24 mouse cellular contexts compared by ENCODE assay signal in the genomic region with DNA sequence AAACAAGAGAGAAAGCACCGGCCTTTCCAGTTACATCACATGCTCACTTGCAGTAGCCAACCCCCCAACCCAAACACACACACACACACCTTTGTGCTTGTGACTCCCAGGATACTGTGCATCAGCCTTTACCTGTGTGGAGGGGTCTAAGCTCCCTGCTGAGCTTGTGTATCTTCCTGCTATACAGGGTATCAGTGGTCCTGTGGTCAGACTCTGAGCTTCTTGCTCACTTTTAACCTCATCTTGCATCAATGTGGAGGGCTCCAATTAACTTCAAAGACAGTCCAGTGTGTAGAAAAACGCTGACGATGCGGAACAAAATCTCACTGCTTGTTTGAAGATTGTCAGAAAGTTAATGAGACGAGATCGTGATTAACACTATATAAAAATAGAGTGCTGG.
DNase-seq lines count a peak whose midpoint lies in the region; ATAC-seq and TF ChIP-seq lines count a peak whose summit lies in the region.
"Had no signal": no experiment of that assay in that cellular context is flagged by ENCODE, and none has a peak within 500 bp of the region (broad histone marks: within the 10 kb centered on the region; RNA-seq: fewer than 3 reads in every experiment).

No protein-coding gene starts in this region.

- no peak for TF ChIP-seq RAD21 in CH12.LX (IDR thresholded peaks at IDR 0.05; ENCODE audit: low read depth, low read length)

- DNase-seq in kidney, adult 11 months, result no peak
- DNase-seq in kidney, adult 2 months, result no peak
- DNase-seq in CH12.LX (ENCODE audit: extremely low read depth), result no peak
- DNase-seq: adrenal gland, adult 2 months; adrenal gland, postnatal 10 days; adrenal gland, postnatal 25 days; B cell, adult 2 months; cerebellum, adult 11 months; cerebellum, adult 18-20 months; cerebellum, adult 8-10 months; cerebellum, adult 9-11 months; cerebellum, postnatal 14 days; cerebellum, postnatal 36 days; embryo, embryonic 11 days had no signal

- no peaks in the 10 kb centered on the region for H3K27me3 ChIP-seq in kidney, embryonic 14.5 days (ENCODE audit: control insufficient read depth, insufficient read depth, low read length)
- H3K27me3 ChIP-seq in kidney, embryonic 16.5 days (ENCODE audit: insufficient read depth, low read length), result no peaks in the 10 kb centered on the region
- no peaks in the 10 kb centered on the region for H3K27me3 ChIP-seq in kidney, adult 2 months (replicated peaks; ENCODE audit: control insufficient read depth, insufficient read depth, low read length)
- H3K27me3 ChIP-seq in CH12.LX (replicated peaks), result no peaks in the 10 kb centered on the region
- H3K27me3 ChIP-seq: embryonic facial prominence, embryonic 13.5 days; embryonic facial prominence, embryonic 15.5 days; forebrain, embryonic 12.5 days had no signal

- H3K27ac ChIP-seq in kidney, embryonic 14.5 days (ENCODE audit: low read depth, low read length), result no peak overlapping the region
- no peak overlapping the region for H3K27ac ChIP-seq in kidney, embryonic 16.5 days (ENCODE audit: low read length)
- H3K27ac ChIP-seq in kidney, adult 2 months (ENCODE audit: insufficient read depth, low read depth, low read length), result no peak overlapping the region
- H3K27ac ChIP-seq in CH12.LX (ENCODE audit: insufficient read depth, low read depth), result no peak overlapping the region
- H3K27ac ChIP-seq: embryonic facial prominence, embryonic 13.5 days; embryonic facial prominence, embryonic 15.5 days; forebrain, embryonic 10.5 days; forebrain, embryonic 12.5 days had no signal

- no peak overlapping the region for H3K4me2 ChIP-seq in kidney, embryonic 14.5 days (replicated peaks; ENCODE audit: low read depth, low read length)
- H3K4me2 ChIP-seq in kidney, embryonic 16.5 days (replicated peaks; ENCODE audit: low read depth, low read length), result no peak overlapping the region
- H3K4me2 ChIP-seq in CH12.LX (ENCODE audit: insufficient read depth, low read depth, poor library complexity, severe bottlenecking), result no peak overlapping the region
- H3K4me2 ChIP-seq: embryonic facial prominence, embryonic 13.5 days; embryonic facial prominence, embryonic 15.5 days; forebrain, embryonic 12.5 days had no signal

- dilution Hi-C loops in CH12.LX (cut with MboI; ENCODE audit: extremely low pct_ligation_motif_present, extremely low pct_unique_long_range_greater_than_20kb, low sequenced_read_pairs), result no loop called here

- no peak for TF ChIP-seq EP300 in CH12.LX (IDR thresholded peaks at IDR 0.05; ENCODE audit: low read length)

- in situ Hi-C loops in CH12.LX (cut with MboI; ENCODE audit: low pct_ligation_motif_present, low pct_unique_long_range_greater_than_20kb, low sequenced_read_pairs), result no loop called here

- TF ChIP-seq POLR2A in kidney, adult 2 months (IDR thresholded peaks at IDR 0.05; ENCODE audit: low read depth, low read length), result no peak
- no peak for TF ChIP-seq POLR2A in CH12.LX (IDR thresholded peaks at IDR 0.05; ENCODE audit: low read depth, low read length)

- no peak overlapping the region for H3K4me3 ChIP-seq in kidney, embryonic 14.5 days (ENCODE audit: low read length)
- no peak overlapping the region for H3K4me3 ChIP-seq in kidney, embryonic 16.5 days (ENCODE audit: low read length)
- H3K4me3 ChIP-seq in kidney, adult 2 months (ENCODE audit: insufficient read depth, low read depth, low read length), result no peak overlapping the region
- H3K4me3 ChIP-seq in CH12.LX (replicated peaks in 1 of 3; ENCODE audit: low read depth in 2 of 3, low read length in 2 of 3, poor library complexity in 1 of 3), result no peak overlapping the region
- H3K4me3 ChIP-seq: embryonic facial prominence, embryonic 13.5 days; embryonic facial prominence, embryonic 15.5 days; erythroblast, embryonic 14.5 days; forebrain, embryonic 10.5 days; forebrain, embryonic 12.5 days had no signal

- no peak overlapping the region for H3K9ac ChIP-seq in kidney, embryonic 14.5 days (ENCODE audit: low read depth, low read length)
- H3K9ac ChIP-seq in kidney, embryonic 16.5 days (replicated peaks; ENCODE audit: low read length), result no peak overlapping the region
- no peak overlapping the region for H3K9ac ChIP-seq in CH12.LX (ENCODE audit: insufficient read depth, low read depth)
- H3K9ac ChIP-seq: embryonic facial prominence, embryonic 13.5 days; embryonic facial prominence, embryonic 15.5 days; forebrain, embryonic 12.5 days had no signal

- no peaks in the 10 kb centered on the region for H3K79me2 ChIP-seq in CH12.LX (replicated peaks; ENCODE audit: control insufficient read depth, extremely low read depth, insufficient read depth, poor library complexity, severe bottlenecking)

- peak; percentile 46; the same call in 1 of the 2 replicates for ATAC-seq in kidney, embryonic 14.5 days (ENCODE audit: low FRiP score, low TSS enrichment)
- ATAC-seq in kidney, embryonic 16.5 days (ENCODE audit: low FRiP score, low TSS enrichment), result peak; percentile 54; the same call in 1 of the 2 replicates
- ATAC-seq: CD4-positive, CD25-positive, alpha-beta regulatory T cell, adult 4 months; forebrain, embryonic 14.5 days; forebrain, embryonic 16.5 days had no signal

- no peaks in the 10 kb centered on the region for H3K9me3 ChIP-seq in kidney, embryonic 14.5 days (ENCODE audit: control insufficient read depth, low read length)
- H3K9me3 ChIP-seq in kidney, embryonic 16.5 days (ENCODE audit: low read length), result peaks cover 5% of the 10 kb centered on the region; the same call in 1 of the 2 replicates
- no peaks in the 10 kb centered on the region for H3K9me3 ChIP-seq in CH12.LX (replicated peaks; ENCODE audit: low read length)
- H3K9me3 ChIP-seq: embryonic facial prominence, embryonic 13.5 days; embryonic facial prominence, embryonic 15.5 days; forebrain, embryonic 10.5 days; forebrain, embryonic 12.5 days had no signal

- WGBS in kidney, embryonic 14.5 days, result 61% methylated on average over 6 of the region's 6 CpGs
- WGBS in kidney, embryonic 16.5 days, result 52% methylated on average over 6 of the region's 6 CpGs
- 47% methylated on average over 6 of the region's 6 CpGs for WGBS in kidney, adult 2 months

- TF ChIP-seq CTCF in kidney, adult 2 months (conservative IDR thresholded peaks at IDR 0.05; ENCODE audit: insufficient read depth, insufficient read length, low read depth, low read length), result no peak
- no peak for TF ChIP-seq CTCF in CH12.LX (conservative IDR thresholded peaks at IDR 0.05 in 1 of 2, IDR thresholded peaks at IDR 0.05 in 1 of 2; ENCODE audit: low read depth in 2 of 2, low read length in 2 of 2)

- H3K4me1 ChIP-seq in kidney, embryonic 14.5 days (ENCODE audit: control insufficient read depth, insufficient read depth, low read length), result no peaks in the 10 kb centered on the region
- no peaks in the 10 kb centered on the region for H3K4me1 ChIP-seq in kidney, embryonic 16.5 days (ENCODE audit: insufficient read depth, low read length)
- no peaks in the 10 kb centered on the region for H3K4me1 ChIP-seq in kidney, adult 2 months (ENCODE audit: control insufficient read depth, insufficient read depth, low read length)
- H3K4me1 ChIP-seq in CH12.LX (ENCODE audit: control insufficient read depth in 1 of 2, insufficient read depth in 2 of 2), result no peaks in the 10 kb centered on the region
- H3K4me1 ChIP-seq: embryonic facial prominence, embryonic 15.5 days; forebrain, embryonic 10.5 days; forebrain, embryonic 12.5 days had no signal

- H3K36me3 ChIP-seq in kidney, embryonic 14.5 days (ENCODE audit: control insufficient read depth, insufficient read depth, low read length), result no peaks in the 10 kb centered on the region
- no peaks in the 10 kb centered on the region for H3K36me3 ChIP-seq in kidney, embryonic 16.5 days (ENCODE audit: insufficient read depth, low read length)
- no peaks in the 10 kb centered on the region for H3K36me3 ChIP-seq in kidney, adult 2 months (ENCODE audit: control insufficient read depth, insufficient read depth, low read length)
- no peaks in the 10 kb centered on the region for H3K36me3 ChIP-seq in CH12.LX (replicated peaks in 1 of 2; ENCODE audit: control insufficient read depth in 1 of 2, insufficient read depth in 1 of 2, low read length in 1 of 2)
- H3K36me3 ChIP-seq: embryonic facial prominence, embryonic 13.5 days; embryonic facial prominence, embryonic 15.5 days; forebrain, embryonic 10.5 days; forebrain, embryonic 12.5 days had no signal

TF ChIP-seq in CH12.LX, 34 proteins besides CTCF, POLR2A, EP300 and RAD21:
- TF ChIP-seq TCF12 (IDR thresholded peaks at IDR 0.05; ENCODE audit: low read depth, low read length) (no peak), MAFK (IDR thresholded peaks at IDR 0.05; ENCODE audit: insufficient replicate concordance, low read length) (0 out of 2 replicates have a peak, but pooled peaks have one; percentile 45), POLR2AphosphoS2 (IDR thresholded peaks at IDR 0.05; ENCODE audit: low read depth, low read length) (no peak), MAX (IDR thresholded peaks at IDR 0.05; ENCODE audit: low read length) (no peak), TBP (conservative IDR thresholded peaks at IDR 0.05; ENCODE audit: low read depth, low read length) (no peak), JUND (conservative IDR thresholded peaks at IDR 0.05; ENCODE audit: low read depth, low read length) (no peak)
